Mouse (Mus musculus) ES-E14 (cell line): Measurements from ENCODE around the gene Gsap.
A peak's percentile ranks its signal among the peaks of the same experiment; 100 is the strongest.

ENCODE experiments used
- CHD2 ChIP-seq: IDR thresholded peaks from 2 replicates; pipeline ENCODE4 v1.6.1; 2014; ENCODE audit warnings: mild to moderate bottlenecking, low read depth, low read length, inconsistent platforms
- HCFC1 ChIP-seq: IDR thresholded peaks from 2 replicates; pipeline ENCODE4 v1.6.1; 2012; ENCODE audit warnings: low read length, inconsistent platforms, borderline replicate concordance; ENCODE audit not compliant: insufficient read depth
- MAFK ChIP-seq: IDR thresholded peaks from 2 replicates; pipeline ENCODE4 v1.6.1; 2014; ENCODE audit warnings: mild to moderate bottlenecking, low read depth, low read length, inconsistent platforms; ENCODE audit not compliant: insufficient read depth
- ZNF384 ChIP-seq: IDR thresholded peaks from 2 replicates; pipeline ENCODE4 v1.6.1; 2012; ENCODE audit warnings: low read depth, low read length, inconsistent platforms

GRCm38 (mm10) chr5:21169877-21170276, 16.2 kb upstream of the Gsap start:
- no peak for TF ChIP-seq HCFC1
- no peak for TF ChIP-seq ZNF384
- TF ChIP-seq CHD2 = no peak
- peak; percentile 71; the same call in 1 of the 2 replicates for TF ChIP-seq MAFK
